Mouse (Mus musculus) urinary bladder, postnatal 25 days (tissue): ENCODE results near the gene Rbm10.

Source experiments
- DNase-seq: peaks from one replicate; pipeline ENCODE4 v3.0.0; 2022; ENCODE audit warnings: low spot score

Rbm10 gene

DNA sequence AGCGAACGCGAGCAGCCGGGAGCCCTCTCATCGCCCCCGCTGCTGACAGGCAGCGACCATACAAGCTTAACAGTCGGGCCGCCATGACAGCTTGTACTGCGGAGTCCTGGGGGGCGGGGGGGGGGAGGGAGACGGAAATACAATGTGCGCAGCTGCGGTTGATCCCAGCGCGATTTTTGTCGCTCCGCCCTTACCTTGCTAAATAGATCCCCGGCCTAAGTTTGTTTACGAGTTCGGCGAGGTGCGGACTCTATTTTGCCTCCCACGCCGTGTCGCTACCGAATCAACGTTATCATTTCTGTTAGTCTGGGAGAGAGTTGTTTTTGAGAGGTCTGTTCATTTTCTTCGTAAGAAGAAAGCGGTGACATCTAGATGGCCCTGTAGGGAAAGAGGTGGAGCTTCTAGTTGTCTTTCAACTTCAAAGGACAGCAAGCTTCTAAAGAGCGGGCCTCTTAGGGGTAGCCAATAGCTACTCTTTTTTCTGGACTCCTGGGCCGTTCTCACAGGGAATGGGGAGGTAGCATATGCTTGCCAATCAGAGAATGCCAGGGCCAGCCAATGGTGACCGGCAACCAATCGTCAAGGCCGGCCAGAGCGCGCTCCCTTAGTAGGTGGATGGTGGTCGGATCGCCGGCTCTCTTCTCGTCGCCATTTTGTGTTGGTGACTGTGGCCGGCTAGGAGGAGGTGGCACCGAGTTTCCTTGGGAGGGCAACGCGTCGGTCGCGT is at the start of gene Rbm10, which contains the start of gene Ndufb11:
Rbm10 (plus strand) TSS at position 328 of the 727 bp plus-strand sequence.
Ndufb11 (minus strand) TSS at position 444 of the 727 bp plus-strand sequence.
- DNase-seq: peak; percentile 43

GRCm38 (mm10) chrX:20571024-20571423 is 46.3 kb upstream of the Rbm10 start:
- DNase-seq: no peak

DNA sequence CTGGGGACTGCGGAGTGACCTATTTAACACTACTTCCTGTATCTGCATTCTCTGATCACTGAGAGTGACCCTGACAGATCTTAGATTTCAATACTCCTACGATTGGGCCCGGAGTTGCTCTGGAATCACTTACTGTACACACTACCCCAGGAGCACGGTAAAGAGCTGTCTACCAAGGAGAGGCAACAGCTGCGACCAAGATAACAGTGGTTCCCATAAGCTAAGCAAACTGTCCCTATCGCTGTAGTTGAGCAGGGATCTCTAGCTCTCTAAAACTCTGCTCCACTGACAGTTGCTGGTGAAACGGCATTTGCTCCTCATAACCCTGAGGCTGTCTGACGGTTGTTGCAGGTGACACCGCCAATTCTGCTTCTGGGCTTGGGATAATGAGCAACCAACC is 44.6 kb upstream of the Rbm10 start:
- DNase-seq: no peak

- DNase-seq: no peak
These were observed 43.4 kb upstream of the Rbm10 start for GRCm38 (mm10) chrX:20573927-20574326.

DNA sequence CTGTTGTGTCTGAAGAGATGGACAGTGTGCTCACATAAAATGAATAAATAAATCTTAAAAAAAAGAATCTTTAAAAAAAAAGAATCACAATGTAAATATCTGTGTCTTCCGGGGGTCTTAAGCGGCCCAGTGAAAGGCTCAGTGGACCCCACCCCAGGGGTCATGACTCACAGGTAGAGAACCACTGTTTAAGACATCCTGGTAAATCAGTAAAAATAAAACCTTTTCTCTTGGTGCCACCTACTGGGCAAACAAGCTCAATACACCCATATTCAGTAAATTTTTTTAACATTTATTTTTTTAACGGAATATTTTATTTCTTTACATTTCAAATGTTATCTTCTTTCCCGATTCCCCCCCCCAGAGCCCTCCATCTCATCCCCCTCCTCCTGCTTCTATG is 29.3 kb upstream of the Rbm10 start:
- DNase-seq: no peak

- no peak for DNase-seq
These were observed 8.8 kb upstream of the Rbm10 start for GRCm38 (mm10) chrX:20608500-20608899.

- no peak for DNase-seq
These were observed 485 bp upstream of the Rbm10 start for GRCm38 (mm10) chrX:20616861-20617175.

DNA sequence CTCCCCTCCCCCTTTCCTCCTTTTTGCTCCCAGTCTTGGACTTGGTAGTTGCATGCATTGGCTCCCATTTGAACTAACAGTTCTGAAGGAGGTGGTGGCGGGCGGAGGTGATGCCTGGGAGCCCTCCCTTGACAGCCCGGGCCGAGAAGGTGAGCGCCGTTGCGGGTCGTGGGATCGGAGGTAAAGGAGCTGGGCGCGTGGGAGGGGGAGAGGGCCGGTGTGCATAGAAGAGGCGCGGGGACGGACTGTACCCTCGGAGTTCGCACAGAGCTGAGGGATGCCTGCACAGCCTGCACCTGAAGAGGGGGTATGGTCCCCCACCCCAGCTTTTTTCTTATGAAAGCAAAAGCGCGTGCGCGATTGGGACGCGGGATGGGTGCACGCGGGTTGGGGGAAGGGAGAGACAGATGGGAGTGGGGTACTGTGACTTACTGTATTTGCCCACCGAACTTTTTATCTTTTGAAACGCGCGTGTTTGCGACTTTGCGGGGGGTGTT is 648 bp downstream of the Rbm10 start:
- peak; percentile 20 for DNase-seq

DNA sequence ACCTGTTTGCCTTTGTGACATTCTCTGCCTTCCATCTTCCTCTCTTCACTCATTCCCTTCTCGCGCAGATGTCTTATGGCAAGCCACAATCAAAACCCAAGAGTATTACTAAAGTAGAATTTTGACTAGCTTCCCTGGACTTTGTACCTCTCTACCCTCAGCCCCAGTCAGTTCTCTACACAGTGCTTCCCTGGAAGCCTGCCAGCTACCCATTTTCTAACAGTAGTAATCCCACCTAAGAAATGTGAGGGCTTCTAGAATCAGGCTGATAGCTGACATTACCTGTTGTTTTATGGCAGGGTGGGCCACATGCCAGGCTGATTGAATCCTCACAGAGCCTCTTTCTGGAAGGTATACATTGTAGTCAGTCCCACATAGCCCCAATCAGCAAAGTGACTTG is 20.8 kb downstream of the Rbm10 start:
- DNase-seq: no peak

GRCm38 (mm10) chrX:20644780-20645179 is 27.5 kb downstream of the Rbm10 start:
- no peak for DNase-seq

DNA sequence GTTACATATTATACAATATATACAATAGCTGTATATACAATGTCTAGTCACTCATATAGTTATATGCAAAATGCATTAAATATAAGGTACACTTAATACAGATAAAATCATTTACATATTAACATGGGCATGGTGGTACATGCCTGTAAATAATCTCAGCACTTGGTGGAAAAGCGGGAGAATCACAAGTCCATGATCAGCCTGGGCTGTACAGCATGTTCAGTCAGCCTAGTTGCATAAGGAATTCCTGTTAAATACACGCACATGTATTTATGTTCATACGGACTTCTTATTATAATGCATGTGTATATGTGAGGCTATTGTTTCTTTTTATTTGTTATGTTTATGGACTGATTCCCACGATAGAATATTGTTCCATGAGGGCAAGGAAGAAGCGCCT is 40.3 kb downstream of the Rbm10 start:
- no peak for DNase-seq

DNA sequence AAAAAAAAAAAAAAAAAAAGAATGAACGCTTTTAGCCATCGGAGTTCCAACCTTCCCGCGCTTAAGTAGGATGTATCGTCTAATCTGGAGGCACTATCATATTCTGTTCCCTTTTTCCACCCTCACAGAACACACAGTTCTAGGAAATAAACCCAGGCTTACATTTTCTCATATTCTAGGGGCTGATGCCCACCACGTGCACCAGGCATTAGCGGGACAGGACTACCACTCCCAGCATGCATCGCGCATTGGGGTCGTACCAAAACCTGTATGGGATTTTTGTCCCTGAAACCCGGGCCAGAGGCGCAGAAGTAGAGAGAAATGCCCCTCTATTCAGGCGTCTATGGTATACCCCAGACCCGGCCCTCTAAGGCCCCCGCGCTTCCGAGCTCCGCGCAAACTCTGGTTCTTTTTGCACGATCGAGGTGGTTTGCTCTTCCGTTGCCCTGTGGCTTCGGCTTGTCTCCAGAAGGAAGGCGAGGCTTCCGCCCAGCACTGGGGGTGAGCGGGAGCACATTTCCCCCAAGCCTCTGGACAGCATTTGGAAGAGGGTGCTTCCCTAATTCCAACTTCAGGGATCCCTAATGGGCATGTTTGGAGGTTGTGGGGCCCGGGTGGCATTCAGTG is 40.8 kb downstream of the Rbm10 start, which contains the start of gene Uba1:
Uba1 (plus strand) TSS at position 301 of the 627 bp plus-strand sequence.
- DNase-seq: peak; percentile 51

DNA sequence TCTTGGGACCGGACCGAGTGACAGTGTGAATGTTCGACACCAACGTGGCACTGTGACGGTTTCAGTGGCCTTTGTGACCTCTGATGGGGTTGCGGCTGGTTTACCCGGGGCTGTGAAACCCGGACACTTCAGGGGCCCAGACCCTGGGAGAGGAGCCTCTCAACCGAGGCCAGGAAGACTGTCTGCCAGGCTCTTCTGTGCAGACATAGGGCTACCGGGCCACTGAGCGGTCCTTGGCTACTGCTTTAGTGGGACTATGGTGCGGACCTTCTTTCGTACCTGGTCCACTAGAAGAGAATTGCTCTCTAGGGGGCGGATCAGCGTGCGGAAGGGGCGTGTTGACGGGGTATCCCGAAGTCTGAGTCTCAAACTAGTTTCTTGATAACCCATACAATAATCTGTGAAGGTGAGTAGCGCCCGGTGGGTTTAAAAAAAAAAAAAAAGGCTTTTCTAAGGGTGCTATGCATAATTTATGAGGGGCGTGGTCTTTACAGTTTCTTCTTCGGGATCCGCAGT is 41.6 kb downstream of the Rbm10 start:
- no peak for DNase-seq

DNA sequence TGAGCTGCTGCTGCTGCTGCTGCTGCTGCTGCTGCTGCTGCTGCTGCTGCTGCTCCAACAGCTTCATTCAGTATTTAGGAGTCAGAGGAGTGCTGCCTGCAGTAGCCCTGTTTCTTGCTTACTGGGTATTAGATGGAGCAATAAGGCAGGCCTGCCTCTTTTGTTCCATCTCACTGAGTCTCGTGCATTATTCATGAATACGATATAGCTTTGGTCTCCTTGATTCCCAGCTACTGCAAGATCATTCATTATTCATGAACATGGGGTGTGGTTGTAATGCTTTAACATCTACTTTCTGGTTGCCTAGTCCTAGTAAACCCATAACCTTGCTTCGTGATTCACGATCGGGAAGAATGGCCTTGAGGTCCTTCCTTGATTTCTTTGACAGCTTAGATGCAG is 45.0 kb downstream of the Rbm10 start:
- no peak for DNase-seq

DNA sequence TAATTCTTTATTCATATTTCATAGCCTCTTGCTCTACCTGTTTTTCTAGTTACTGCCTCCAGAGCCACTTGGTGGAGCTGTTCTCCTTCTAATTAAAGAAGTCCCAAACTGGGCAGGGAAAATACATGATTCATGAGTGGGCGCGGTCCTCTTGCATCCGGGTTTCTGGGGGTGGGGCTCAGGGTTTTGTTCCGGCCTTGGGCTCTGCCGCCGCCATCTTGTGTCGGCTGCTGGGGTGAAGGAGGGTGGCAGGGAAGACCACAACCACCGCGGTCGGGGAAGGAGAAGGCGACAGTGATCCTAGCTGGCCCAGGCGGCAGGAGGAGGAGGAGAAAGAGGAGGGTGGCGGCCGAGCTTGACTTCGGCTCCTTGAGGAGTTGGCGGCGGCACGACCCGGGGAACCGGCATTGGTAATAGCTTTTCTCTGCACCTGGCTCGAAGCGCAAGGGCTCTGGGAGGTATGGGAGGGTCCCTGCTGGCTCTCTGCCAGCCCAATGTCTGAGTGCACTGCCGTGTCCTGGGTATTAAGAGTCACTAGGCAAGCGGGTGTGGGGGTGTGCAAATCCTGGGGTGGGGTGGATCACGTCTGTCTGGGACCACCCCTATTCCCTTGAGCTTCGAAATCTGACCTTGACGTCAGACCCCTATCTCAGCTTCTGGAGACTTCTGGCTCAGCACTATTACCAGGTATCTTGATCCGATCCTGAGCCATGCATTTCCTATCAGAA is 45.6 kb downstream of the Rbm10 start:
- DNase-seq: peak; percentile 63

DNA sequence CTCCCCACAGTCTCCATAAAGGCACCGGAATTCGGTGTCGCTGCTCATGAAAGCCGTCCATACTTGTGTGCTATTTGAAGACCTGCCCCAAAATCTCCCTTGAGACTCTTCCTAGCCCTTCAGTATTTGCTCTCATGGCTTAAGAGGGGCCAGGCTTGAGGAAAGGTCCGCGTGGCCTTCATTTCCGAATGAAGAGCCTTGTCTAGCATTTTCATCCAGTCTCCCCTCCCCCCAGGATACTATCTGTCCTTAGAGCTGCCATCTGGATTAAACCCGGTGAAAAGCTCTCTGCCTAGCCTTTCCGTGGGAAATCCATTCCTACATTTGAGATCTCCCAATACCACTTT is 46.1 kb downstream of the Rbm10 start:
- no peak for DNase-seq

- peak; percentile 61 for DNase-seq
These were observed 70.3 kb downstream of the Rbm10 start, which contains the start of gene Cdk16 for GRCm38 (mm10) chrX:20687519-20688067. Gene Cdk16, plus strand, starts transcription at chrX:20687954.

GRCm38 (mm10) chrX:20688068-20688547 is 70.8 kb downstream of the Rbm10 start:
- DNase-seq: peak; percentile 62

DNA sequence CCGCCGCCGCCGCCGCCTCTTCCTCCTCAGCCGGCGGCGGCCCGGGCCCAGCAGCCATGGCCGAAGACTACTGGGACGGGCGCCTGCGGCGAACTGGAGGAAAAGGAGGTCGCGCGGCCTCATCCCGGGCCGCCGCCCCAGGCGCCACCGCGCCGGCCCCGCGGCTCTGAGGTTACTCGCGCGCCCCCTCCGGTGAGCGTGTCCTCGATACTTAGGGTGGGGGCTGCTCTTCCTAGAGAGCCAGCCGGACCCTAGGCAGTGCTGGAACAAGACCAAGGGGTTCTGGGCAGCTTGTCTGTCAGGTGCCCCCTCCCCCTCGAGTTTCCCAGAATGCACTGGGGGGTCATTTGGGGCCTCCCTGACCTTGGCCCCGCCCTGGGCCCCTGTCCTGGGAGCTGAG is 71.3 kb downstream of the Rbm10 start:
- DNase-seq: peak; percentile 33

DNA sequence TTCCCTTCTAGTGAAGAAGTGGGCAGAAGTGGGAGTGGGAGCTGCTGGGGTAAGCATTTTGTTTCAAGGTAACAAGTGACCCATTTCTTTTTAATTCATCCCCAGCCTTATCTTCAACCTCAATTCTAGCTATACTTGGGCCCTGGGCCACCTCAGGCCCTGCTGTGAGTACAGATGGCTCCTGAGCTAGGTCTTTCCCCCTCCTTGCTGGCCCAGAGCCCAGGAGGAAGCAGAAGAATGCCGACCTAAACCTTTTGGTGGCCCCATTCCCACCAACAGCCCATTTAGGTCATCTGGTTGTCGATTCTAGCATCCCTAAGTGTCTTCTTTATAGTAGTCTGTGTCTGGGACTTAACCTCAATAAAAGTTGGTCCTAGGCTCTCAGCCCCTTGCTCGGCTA is 74.3 kb downstream of the Rbm10 start:
- DNase-seq: no peak

GRCm38 (mm10) chrX:20692616-20693015 is 75.3 kb downstream of the Rbm10 start:
- no peak for DNase-seq

- no peak for DNase-seq
These were observed 78.5 kb downstream of the Rbm10 start for GRCm38 (mm10) chrX:20695842-20696241.
